Mouse (Mus musculus) inflammation-experienced regulatory T-cells, adult 6 months (primary cell): ENCODE results near the gene Bhlha9. TPM values are rescaled to one million over a fixed set of nuclear protein-coding genes. Genes with fewer than 3 reads are reported as not detected.
A peak's percentile ranks its signal among the peaks of the same experiment; 100 is the strongest.

Experiments
- ATAC-seq: one replicate; pipeline ENCODE4 v1.8.0; 2017
- polyA plus RNA-seq, 3 experiments: library from polyadenylated mRNA; unstranded; fragments of 100-300 nt; shearing (Covaris generic); gene quantifications; one replicate each; pipeline ENCODE4 v1.2.1; 2017

Bhlha9 gene
- not detected for polyA plus RNA-seq

GRCm38 (mm10) chr11:76671871-76672475, at the start of gene Bhlha9:
TSS of gene Bhlha9 (plus strand) at chr11:76672470.
- no peak for ATAC-seq

- no peak for ATAC-seq
These were observed 49.6 kb upstream of the Bhlha9 start for GRCm38 (mm10) chr11:76622566-76623205.

- ATAC-seq, result no peak
These were observed 48.9 kb upstream of the Bhlha9 start for GRCm38 (mm10) chr11:76623206-76623961.

- ATAC-seq, result no peak
These were observed 48.2 kb upstream of the Bhlha9 start for GRCm38 (mm10) chr11:76624071-76624470.

- no peak for ATAC-seq
These were observed 47.4 kb upstream of the Bhlha9 start for GRCm38 (mm10) chr11:76624881-76625280.

- ATAC-seq, result no peak
These were observed 43.7 kb upstream of the Bhlha9 start for GRCm38 (mm10) chr11:76628613-76629012.

GRCm38 (mm10) chr11:76630023-76630422, 42.2 kb upstream of the Bhlha9 start:
- ATAC-seq, result no peak

- no peak for ATAC-seq
These were observed 41.8 kb upstream of the Bhlha9 start for GRCm38 (mm10) chr11:76630487-76630886.

GRCm38 (mm10) chr11:76639269-76639985, 32.8 kb upstream of the Bhlha9 start:
- no peak for ATAC-seq

- no peak for ATAC-seq
These were observed 32.0 kb upstream of the Bhlha9 start for GRCm38 (mm10) chr11:76640231-76640630.

- ATAC-seq, result no peak
These were observed 28.0 kb upstream of the Bhlha9 start for GRCm38 (mm10) chr11:76644257-76644656.

GRCm38 (mm10) chr11:76645036-76645435, 27.2 kb upstream of the Bhlha9 start:
- ATAC-seq, result no peak

- ATAC-seq, result peak; percentile 54
These were observed 26.3 kb upstream of the Bhlha9 start for GRCm38 (mm10) chr11:76645955-76646354.

- ATAC-seq, result no peak
These were observed 25.2 kb upstream of the Bhlha9 start for GRCm38 (mm10) chr11:76647062-76647461.

GRCm38 (mm10) chr11:76647500-76647899, 24.8 kb upstream of the Bhlha9 start:
- no peak for ATAC-seq

GRCm38 (mm10) chr11:76650862-76651560, 21.3 kb upstream of the Bhlha9 start:
- no peak for ATAC-seq

GRCm38 (mm10) chr11:76652838-76653334, 19.4 kb upstream of the Bhlha9 start:
- ATAC-seq, result no peak

- ATAC-seq, result no peak
These were observed 17.2 kb upstream of the Bhlha9 start for GRCm38 (mm10) chr11:76655106-76655505.

GRCm38 (mm10) chr11:76657450-76657970, 14.8 kb upstream of the Bhlha9 start:
- no peak for ATAC-seq

GRCm38 (mm10) chr11:76659138-76659930, 12.9 kb upstream of the Bhlha9 start:
- no peak for ATAC-seq
